Mouse (Mus musculus) NIH3T3 (cell line): Measurements from ENCODE around the gene Fez2.

Source experiments
- DNase-seq: peaks from one replicate; pipeline ENCODE4 v3.0.0-alpha.2; 2012; ENCODE audit warnings: low read depth

Fez2 gene

DNA sequence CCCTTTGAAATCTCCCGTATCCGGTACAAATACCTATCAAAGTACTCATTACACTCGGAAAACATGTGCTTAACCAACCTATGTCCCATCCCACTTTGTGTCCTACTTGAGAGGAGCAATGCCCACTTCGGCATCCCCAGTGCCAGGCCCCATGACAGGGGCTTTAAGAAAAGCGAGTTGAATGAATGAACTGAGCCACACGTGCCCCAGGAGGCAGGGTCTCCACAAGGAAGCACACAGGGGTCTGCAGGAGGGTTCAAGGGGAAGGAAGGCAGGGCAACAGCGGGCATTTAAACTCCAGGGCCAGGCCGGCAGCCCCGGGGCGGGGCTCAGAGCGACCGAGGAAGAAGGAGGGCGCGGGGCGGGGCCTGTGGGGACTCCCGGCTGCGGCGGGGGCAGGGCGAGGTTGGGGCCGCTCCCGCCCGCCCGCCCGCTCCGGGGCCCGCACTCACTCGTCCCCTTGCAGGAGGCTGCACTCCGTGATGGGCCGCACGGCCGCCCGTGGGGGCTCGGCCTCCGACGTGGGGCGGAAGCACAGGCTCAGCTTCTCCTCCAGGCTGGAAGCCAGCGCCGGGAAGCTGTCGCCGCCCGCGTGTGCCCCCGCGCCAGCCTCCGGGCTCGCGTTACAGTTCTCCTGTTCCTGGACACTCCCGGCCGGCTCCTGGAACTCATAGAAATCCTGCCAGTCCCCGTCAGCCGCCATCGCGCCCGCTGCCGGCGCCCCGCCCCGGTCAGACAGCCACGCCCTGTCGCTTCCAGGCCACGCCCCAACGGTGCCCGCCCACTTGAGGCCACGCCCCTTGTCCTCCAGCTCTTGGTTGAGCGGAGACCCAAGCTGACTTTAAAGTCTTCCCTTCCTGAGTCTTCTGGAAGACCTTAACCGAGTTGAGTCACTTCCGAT is at the start of gene Fez2:
Gene Fez2 (minus strand): TSS at position 772 of the 901 bp plus-strand sequence.
- peak; percentile 96 for DNase-seq

DNA sequence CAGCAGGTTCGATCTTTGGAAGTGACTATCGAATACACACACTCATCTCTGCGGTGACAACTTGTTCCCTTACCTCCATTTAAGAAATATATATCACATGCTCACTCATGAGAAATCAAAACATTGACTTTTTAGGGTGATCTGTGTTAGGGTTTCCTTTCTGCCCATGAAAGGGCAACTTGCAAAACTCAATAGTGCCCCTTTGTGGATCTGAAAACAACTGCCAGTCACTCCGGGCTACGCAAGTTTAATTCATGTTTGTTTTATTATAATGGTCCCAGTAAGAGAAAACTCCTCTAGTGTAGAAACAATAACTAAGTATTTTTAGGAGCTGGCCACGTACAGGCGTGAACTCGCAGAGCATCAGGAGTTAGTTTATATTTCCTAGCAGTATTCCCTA is 47.5 kb upstream of the Fez2 start:
- peak; percentile 55 for DNase-seq

DNA sequence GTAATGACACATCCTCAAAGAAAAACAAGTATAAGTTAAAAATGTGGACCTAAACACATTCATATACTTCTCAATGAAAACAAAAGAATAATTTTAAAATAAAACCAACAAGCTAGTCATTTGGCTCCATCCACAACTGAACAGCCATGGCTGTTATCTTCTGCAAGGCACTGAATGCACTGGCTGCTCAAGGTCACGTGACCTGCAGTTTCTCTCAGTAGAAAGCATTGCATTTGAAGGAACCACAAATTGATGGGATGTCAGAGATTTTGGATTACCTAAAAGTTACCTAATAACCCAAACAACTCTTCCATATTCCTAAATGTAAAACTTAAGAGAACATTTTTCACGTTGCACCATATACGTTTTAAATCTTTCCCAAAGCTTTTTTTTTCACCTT is 47.1 kb upstream of the Fez2 start:
- DNase-seq: no peak

DNA sequence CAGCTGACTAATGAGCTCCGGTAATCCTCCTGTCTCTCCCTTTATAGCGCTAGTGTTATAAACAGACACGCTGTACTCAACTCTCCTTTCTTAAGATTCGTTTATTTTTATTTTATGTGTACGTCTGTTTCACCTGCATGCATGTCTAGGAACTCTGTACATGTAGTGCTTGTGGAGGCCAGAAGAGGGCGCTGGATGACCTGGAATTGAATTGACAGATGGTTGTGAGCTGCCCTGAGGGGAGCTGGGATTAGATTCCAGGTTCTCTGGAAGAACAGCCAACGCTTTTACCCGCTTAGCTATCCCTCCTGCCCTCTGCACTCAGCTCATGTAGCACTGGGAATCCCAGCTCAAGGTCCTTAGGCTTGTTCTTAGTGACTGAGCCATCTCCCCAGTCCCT is 42.2 kb upstream of the Fez2 start:
- DNase-seq: no peak

DNA sequence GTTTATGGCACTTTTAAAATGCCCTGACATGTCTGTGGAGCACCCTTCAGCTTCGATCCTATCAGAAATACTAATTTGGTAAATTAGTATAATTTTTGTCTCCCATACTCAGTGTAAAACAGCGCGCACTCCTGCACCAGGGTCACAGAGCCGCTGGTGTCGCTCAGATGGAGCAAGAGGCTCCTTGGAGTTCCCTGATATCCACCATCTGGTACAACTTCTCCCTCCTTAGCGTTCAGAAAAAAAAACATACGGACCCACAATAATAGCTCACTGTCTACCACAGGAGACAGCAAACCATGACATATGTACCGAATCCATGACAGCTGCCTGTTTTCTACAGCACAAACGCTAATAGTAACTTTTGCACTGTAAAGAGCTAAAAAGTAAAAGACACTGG is 37.6 kb upstream of the Fez2 start:
- no peak for DNase-seq

DNA sequence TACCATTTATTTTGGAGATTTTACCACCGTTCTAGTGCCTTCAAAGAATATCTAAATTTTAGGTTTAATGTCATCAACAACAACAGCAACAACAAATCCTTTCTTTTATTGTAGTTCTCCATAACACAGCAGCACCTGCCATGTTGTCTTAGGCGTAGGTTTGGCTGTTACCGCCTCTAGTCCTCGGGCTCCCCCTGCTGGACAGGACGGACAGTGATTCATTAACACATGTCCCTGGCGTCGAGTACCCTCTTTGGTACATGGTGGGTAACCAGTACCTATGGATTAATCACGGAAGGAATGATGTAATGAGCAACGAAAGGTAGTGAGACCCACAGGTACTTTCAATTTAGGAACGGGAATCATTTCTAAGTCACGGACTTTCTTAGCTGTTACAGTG is 37.2 kb upstream of the Fez2 start:
- peak; percentile 92 for DNase-seq

DNA sequence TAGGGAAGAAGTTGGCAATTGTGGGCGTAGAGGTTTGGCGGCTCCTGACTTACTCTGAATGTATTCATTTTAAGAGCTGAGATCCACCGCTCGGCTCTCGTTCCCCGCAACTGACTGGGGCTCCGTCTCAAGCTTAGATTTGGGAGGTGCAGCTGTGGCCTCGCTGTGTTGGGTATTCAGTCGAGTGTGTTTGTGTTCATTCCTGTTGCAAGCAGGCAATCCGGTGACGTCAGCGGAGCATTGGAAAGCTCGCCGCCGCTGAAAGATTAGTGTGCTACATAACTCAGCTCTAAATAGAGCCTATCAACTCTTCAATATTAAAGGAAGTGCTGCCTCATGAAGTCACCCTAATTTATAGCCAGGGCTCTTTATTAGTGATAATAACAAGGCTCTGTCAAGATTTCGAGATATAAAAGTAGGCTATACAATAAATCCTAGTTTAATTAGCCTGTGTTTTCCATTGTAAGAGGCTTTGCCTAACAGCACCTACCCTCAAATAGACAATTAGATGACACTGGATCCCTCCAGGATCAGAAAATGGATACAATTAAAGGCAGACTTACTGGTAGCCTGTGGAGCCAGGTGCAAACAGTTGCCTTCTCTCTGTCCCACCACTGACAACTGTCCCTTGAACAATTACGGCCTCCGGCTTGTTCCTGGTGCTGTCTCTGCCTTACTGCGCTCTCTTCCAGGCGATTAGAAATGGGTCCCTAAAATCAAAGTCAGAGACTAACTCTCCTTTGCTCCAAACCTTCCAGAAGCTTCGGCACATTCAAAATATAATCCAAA is 36.4 kb upstream of the Fez2 start:
- no peak for DNase-seq

DNA sequence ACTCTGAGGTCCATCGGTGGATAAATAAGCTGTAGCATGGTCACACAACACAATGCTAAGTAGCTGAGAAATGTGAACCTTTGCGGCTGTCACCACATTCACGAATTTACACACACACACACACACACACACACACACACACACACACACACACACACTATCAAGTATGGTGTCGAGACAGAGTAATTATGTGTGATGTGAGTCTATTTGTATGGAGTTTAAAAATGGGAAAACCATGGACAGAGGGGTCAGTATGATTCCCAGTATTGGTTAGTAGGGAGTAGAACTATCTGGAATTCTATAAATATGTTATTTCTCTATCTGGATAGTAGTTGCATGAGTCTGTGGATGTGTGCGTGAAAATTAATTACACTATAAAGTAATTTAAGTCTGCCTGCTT is 35.6 kb upstream of the Fez2 start:
- no peak for DNase-seq

DNA sequence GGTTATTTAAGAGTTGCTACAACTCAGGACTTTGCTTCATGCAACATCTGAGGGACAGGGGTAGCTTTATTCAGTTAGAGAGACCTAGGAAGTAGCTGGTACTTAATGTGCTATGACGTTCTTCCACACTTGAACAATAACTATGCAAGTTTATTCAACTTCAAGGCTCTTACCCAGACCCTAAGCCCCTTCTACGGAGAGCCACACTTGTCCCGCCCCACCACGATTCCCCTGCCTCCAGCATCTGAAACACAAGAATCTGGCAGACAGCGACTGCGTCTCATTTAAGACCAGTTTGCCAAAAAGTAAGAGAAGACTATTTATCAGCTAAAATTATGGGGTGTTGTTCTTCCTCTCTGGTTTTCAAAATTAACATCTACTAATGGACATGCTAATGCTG is 33.9 kb upstream of the Fez2 start:
- DNase-seq: no peak

DNA sequence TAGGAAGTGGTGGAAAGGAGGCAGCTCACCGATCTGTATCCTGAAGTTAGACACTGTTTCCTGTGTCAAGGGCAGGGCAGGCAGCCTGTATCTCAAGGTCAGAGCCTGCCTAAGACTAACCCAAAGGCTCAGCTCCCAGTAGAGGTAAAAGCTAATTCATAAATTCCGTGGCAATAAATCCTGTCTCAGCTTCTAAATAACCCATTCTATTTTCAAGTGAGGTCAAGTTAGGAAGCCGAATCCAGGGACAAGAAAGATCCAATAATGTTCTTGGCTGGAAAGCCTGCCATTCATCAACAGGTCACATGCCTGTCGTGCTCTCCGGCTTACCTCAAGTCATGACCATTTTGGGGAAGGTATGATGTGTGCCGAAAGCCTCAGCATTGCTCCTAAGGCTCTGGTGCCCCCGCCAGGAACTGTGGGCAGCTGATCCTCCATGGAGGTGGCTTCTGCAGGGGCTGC is 33.4 kb upstream of the Fez2 start:
- no peak for DNase-seq

DNA sequence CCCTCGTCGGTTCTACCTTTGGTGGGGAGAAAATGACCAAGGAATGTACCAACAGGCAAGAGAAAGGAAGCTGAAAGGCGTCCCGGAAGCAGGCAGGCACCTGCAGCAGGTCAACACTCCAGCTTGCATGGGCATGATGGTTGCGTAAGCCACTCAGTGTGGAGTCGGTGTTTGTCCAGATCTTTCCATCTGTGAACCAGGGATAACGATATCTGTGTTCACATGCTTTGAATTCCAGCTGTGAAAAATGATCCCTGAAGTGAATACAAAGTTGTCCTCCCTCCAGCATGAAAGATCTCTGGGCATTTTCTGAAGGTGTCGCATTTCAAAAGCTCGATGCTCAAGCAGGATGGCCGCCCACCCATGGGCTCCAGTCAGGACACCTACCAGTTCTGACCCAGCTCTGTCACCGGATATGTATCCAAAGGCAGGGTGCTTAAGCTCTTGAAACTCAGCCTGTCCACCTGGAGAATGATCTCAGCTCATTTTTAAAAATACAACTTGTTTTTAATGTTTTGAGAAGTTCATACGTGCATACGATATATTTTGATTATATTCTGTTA is 31.8 kb upstream of the Fez2 start:
- peak; percentile 26 for DNase-seq

DNA sequence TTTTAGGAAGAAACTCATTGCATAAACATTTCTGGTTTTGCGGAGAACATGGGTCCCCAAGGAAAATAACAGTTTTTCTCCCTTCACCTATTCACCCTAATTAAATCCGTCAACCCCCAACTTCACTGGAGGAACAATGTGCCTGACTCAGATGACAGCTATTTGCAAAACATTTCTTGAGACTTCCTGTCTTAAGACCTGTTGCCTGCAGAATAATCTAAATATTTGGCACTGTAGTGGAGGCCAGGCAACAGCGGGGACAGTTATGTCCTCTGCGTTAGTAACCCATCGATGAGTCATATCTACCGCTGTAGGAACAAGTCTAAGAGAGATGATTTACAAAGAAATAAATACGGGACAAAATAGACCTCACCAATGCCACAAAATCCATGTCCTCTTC is 26.9 kb upstream of the Fez2 start:
- DNase-seq: peak; percentile 37

DNA sequence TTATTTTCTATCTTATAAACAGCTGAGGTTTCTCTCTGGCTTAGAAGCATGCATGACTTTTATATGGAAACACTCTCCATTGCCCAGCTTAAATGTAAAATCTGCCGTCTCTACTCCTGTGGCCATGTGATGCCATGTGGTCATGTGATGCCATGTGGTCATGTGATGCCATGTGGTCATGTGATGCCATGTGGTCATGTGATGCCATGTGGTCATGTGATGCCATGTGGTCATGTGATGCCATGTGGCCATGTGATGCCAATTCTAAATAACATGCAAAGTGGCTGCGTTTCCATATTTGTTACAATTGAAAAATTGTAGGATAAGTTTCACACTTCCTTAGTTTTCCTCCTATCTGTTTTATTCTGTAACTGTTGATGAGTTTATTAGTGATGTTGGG is 22.8 kb upstream of the Fez2 start:
- DNase-seq: no peak

DNA sequence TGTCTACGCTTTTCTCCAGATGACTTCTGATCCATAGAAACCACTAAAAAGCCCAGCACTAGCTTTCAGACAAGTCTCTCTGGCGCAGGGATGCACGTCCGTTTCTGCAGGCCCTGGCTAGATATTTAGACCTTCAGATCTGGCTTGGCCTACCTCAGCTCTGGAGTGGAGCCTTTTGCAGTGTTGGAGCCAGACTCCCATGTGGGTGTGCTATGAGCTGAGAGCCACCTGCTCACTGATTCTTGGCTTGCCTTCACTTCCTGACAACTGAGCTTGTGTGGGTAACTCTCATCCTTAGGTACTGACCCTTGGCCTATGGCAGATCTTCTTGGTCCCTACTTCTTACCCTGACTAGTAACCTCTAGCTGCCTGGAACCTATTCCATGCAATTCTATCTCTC is 19.2 kb upstream of the Fez2 start:
- DNase-seq: no peak

DNA sequence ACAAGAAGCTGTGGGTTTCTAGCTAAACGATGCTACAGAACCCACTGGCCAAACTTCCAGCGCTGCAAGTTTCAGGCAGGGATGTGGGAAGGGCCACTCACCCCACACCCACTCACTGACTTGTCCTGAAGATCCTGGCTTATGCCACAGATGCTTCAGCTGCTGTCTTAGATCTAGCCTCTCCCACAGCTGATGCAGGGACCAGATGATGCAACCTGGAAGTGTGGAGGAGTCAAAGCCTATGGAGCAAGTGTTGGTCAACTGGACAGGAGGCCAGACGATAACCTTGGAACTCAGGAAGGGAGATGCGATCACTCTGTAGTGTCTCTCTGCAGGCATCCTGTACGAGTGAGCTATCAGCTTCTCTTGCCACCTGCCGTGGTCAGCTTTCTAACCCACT is 17.7 kb upstream of the Fez2 start:
- DNase-seq: no peak

DNA sequence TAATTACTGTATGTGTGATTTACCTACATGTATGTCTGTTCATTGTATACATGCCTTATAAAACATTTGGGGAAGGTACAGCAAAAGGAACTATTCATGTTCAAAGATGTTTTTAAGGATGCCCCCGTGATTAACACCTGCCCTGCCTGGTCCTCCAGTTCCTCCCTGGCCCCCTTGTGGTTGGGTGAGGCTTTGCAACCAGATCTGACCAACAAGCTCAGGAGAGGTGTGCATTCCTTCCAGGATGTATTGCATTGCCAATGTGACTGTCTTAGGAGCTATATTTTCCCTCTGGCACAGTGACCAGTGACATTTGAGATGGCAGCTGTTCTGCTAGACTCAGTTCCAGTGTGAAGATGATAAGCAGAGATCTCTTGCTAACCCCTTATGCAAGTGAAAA is 16.8 kb upstream of the Fez2 start:
- DNase-seq: peak; percentile 73

DNA sequence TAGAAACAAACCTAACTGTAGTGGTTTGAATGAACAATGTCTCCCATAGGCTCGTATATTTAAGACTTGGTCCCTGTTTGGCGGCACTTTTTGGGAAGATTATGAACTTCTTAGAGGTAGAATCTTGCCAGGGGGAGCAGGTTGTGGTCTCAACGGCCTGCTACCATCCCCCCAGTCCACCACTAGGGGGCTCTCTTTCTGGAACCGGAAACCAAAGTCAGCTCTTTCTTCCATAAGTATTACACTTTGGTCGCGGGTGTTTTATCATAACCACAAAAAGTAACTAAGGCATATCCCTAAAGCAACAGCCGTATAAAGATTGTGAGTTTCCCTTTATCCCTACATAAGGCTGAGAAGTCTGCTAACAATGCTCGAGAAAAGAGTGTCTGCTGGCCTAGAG is 12.4 kb upstream of the Fez2 start:
- peak; percentile 20 for DNase-seq

DNA sequence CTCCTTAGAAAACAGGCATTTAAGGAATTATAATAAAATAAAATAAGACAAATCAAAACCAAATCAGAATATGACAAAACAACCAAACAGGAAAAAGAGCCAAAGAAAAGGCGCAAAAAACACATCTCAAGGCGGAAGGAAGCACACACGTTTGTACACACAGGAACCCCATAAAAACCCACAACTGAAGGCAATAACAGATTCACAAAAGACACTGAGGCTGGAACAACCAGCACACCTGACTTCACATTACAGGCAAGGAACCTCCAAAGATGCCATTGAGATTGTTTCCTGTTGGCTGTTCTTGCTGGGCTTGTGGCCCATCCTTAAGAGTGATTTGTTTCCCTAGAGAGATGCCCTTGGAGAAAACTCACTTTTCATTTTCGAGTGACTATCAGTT is 11.1 kb upstream of the Fez2 start:
- no peak for DNase-seq

DNA sequence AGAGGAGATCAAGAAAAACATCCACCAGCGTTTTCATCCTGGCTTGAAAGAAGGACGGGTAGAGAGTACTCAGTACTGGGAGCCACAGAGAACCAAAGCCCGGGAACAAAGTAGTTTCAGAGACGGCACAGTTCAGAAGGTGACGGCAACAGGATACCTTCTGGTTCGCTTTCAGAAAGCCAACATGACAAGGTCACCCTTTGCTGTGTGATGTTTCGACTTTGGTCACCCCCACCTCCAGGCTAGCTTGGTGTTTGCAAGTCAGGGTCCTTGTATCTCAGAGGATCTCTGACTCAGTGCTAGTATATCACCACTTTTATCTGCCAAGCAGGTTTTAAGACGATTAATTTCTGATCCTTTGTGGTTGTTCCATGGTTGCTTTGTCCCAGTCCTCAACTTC is 7.1 kb upstream of the Fez2 start:
- no peak for DNase-seq

DNA sequence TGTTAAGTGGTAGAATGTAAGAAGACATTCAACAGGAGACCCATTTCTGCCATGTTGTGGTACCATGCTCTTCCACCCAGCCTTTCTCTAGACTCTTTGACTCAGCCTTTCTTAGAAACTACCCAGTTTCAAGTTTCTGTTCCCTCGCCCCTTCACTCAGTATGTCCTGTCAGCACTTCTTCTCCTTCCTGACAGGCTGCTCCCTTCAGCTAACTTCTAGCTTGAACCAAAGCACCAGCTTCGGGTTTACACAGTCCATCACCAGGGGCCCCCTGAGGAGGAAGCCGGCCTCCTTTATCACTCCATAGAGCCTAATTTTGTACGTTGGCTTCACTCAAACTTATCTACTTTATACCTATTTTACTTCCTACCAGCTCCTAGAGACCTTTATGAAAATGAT is 1.3 kb upstream of the Fez2 start:
- DNase-seq: no peak

DNA sequence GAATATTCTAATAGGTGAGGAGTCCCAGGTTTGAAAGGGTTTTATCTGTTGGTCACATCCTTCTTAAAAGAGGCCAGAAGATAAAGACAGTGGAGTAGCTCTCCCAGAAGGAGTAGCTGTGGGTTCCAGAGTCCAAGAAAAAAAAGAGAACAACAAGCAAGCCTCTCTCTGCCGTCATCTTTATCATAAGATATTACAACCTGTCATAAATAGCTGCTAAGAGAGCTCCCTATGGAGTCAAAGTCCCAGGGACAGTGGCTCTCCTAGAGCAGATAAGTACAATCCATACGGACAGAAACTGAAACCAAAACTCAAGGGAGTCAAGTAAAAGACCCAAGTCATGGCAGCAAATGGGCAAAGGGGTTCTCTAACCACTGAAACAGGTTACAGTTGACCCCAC is 2.7 kb downstream of the Fez2 start:
- DNase-seq: no peak

DNA sequence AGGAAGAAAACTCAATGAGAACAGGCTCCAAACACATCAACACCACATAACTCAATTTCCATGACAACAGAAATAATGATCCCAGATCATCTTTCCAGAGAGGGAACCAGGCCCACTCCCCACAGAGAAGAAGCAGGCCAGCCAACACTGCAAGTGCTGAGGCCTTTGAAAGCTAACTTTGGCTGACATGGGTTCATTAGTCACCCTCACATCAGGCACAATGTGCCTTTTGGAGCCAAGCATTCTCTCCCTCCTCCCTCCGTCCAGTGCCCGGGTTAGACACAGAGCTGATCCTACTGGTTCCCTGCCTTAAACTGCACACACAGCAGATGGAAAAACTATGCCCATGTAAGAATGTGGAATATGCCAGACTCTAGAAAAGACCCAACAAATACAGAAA is 8.1 kb downstream of the Fez2 start:
- peak; percentile 79 for DNase-seq

DNA sequence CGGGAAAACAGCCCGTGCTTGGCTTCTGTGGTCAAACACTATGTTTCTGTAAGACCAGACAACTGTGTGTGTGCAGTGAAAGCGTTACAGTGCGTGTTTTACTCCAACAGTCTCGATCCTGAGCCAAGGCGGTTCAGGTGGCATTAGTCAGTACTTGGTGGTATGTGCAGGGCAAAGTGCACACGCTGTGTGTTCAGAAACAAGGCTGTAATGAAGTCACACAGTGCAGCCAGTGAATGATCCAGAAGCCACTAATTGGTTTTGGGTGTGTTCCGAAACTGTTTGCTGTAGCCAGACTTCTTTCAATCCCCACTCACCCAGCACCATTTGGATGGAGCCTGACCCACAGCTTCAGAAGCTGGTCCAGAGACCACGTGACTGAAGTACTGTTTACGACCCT is 9.6 kb downstream of the Fez2 start:
- peak; percentile 45 for DNase-seq
